Mouse (Mus musculus) stomach, postnatal 0 days (tissue): ENCODE measurements around the gene AL732309.1.

Source experiments
- CTCF ChIP-seq: IDR thresholded peaks from 2 replicates; pipeline ENCODE4 v1.5.1; 2016; ENCODE audit warnings: antibody characterized with exemption, low read depth, mild to moderate bottlenecking, moderate library complexity
- EP300 ChIP-seq: optimal IDR thresholded peaks from 2 replicates; pipeline ENCODE3; 2016; ENCODE audit warnings: antibody characterized with exemption

DNA sequence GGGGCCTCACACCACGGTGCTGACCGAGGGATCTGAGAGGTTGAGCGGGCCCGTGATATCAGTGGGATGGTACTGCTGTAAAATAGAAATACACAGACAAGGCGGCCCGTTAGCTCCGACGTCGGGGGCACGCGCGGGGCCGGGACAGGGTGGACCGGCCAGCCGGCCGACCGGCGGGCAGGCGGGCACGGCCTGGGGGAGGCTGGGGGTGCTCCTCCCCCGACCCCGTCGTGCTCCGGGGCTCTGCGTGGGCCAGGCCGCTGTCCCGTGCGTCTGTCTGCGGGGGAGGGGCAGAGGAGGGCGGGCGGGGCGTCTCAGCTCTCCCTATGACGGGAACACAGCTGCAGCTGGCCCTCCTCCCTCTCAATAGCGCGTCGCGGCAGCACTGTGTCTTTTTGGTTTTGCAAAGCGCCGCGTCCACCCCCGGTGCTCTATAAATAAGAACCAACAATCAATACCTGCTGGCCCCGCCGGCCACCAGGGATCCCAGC is 45.4 kb upstream of the AL732309.1 start:
- TF ChIP-seq CTCF (no peak), EP300 (no peak)
